Mouse (Mus musculus): Measurements from ENCODE around the gene Acp7.

GRCm38 (mm10) chr7:28583570-28584344, 47.4 kb downstream of the Acp7 start:
- no peak for TF ChIP-seq ZMIZ1 (IDR thresholded peaks at IDR 0.05; ENCODE audit: low read depth, low read length)
- TF ChIP-seq POLR2AphosphoS5 (IDR thresholded peaks at IDR 0.05; ENCODE audit: borderline replicate concordance, low read depth, low read length), result no peak
- TF ChIP-seq POLR2A (IDR thresholded peaks at IDR 0.05; ENCODE audit: control insufficient read depth in 1 of 2, insufficient read depth in 1 of 2, low read depth in 1 of 2, low read length in 2 of 2, poor library complexity in 1 of 2), result no peak
- TF ChIP-seq CTCF (IDR thresholded peaks at IDR 0.05 in 2 of 3, conservative IDR thresholded peaks at IDR 0.05 in 1 of 3; ENCODE audit: control insufficient read depth in 1 of 3, insufficient read depth in 1 of 3, low read depth in 2 of 3, low read length in 3 of 3, poor library complexity in 1 of 3, severe bottlenecking in 1 of 3), result no peak
- no peak for TF ChIP-seq EP300 (IDR thresholded peaks at IDR 0.05; ENCODE audit: low read depth in 1 of 2, low read length in 2 of 2)
- TF ChIP-seq MXI1 (IDR thresholded peaks at IDR 0.05; ENCODE audit: low read depth, low read length), result no peak
- TF ChIP-seq TAL1 (IDR thresholded peaks at IDR 0.05; ENCODE audit: low read length), result no peak
- TF ChIP-seq MAFK (IDR thresholded peaks at IDR 0.05; ENCODE audit: borderline replicate concordance, low read depth, low read length), result no peak
